Mouse (Mus musculus) spleen, embryonic (tissue): ENCODE measurements around the gene E130116L18Rik.
"Not testable (repeated sequence)": the region's sequence is repeated elsewhere in the genome, so short reads cannot be mapped to it uniquely, and the experiment has no call there.

Experiments used
- CTCF ChIA-PET: fragments of 350-600 bp; sonication (Branson Sonifier 250); formaldehyde crosslinking; loops from one replicate; lab custom pipeline; 2022; lab: Charles Lee

E130116L18Rik gene

GRCm38 (mm10) chr5:25183595-25183994 is 39.4 kb downstream of the E130116L18Rik start:
- CTCF ChIA-PET = interaction anchor here (0.7 kb wide), 2 partner anchors 282 to 616 kb away, joined by 4 to 6 read pairs; no protein-coding TSS in a partner anchor

GRCm38 (mm10) chr5:25181004-25181531 is 41.9 kb downstream of the E130116L18Rik start, which contains the start of gene Galntl5:
Gene Galntl5, plus strand, starts transcription at chr5:25181460.
- CTCF ChIA-PET = no interaction called here

GRCm38 (mm10) chr5:25179936-25180488 is 42.9 kb downstream of the E130116L18Rik start:
- CTCF ChIA-PET = no interaction called here

- CTCF ChIA-PET = interaction anchor here (0.7 kb wide), 1 partner anchor 18 kb away, joined by 7 read pairs; no protein-coding TSS in a partner anchor
These were observed 43.7 kb downstream of the E130116L18Rik start for GRCm38 (mm10) chr5:25179284-25179683.

GRCm38 (mm10) chr5:25178543-25178942 is 44.4 kb downstream of the E130116L18Rik start:
- CTCF ChIA-PET = not testable (repeated sequence)

- CTCF ChIA-PET = not testable (repeated sequence)
These were observed 45.0 kb downstream of the E130116L18Rik start for GRCm38 (mm10) chr5:25177937-25178336.
